Mouse (Mus musculus) liver, adult 2 months (tissue): ENCODE measurements around the gene Dph7.
A peak's percentile ranks its signal among the peaks of the same experiment; 100 is the strongest.

ENCODE experiments used
- CTCF ChIP-seq: fragments of 200-500 bp; IDR thresholded peaks from 2 replicates; pipeline ENCODE4 v1.5.1; 2011; ENCODE audit warnings: low read depth, low read length, control low read depth
- POLR2A ChIP-seq: fragments of 200-500 bp; IDR thresholded peaks from 2 replicates; pipeline ENCODE4 v1.6.1; 2011; ENCODE audit warnings: low read length, control low read depth; ENCODE audit not compliant: insufficient read depth; ENCODE audit errors: extremely low read depth

- TF ChIP-seq POLR2A (peak; percentile 93), CTCF (no peak)
These were observed 12.9 kb downstream of the Dph7 start, which contains the start of gene Mrpl41 for GRCm38 (mm10) chr2:24974906-24975703.
